ENCODE assay signal across 10 mouse cellular contexts in genomic region chr3:93442030-93442429, GRCm38 (mm10). TPM values are rescaled to one million over a fixed set of nuclear protein-coding genes. Genes with fewer than 3 reads are reported as not detected.
DNase-seq lines count a peak whose midpoint lies in the region; ATAC-seq and TF ChIP-seq lines count a peak whose summit lies in the region.
"Had no signal": no experiment of that assay in that cellular context is flagged by ENCODE, and none has a peak within 500 bp of the region (broad histone marks: within the 10 kb centered on the region; RNA-seq: fewer than 3 reads in every experiment).

TSS of gene Tchh (plus strand) at chr3:93442330.

- H3K9ac ChIP-seq in heart, embryonic 15.5 days, result no peak within 1 kb of the TSS
- H3K9ac ChIP-seq in ES-Bruce4 (ENCODE audit: low read depth, poor library complexity, severe bottlenecking), result peak within 1 kb of the TSS; percentile 23; the same call in 1 of the 2 replicates
- no peak within 1 kb of the TSS for H3K9ac ChIP-seq in hindbrain, embryonic 12.5 days
- H3K9ac ChIP-seq in midbrain, embryonic 11.5 days (ENCODE audit: low read length), result no peak within 1 kb of the TSS

- H3K36me3 ChIP-seq in heart, embryonic 15.5 days, result no peaks in the 10 kb centered on the region
- H3K36me3 ChIP-seq in heart, embryonic 10.5 days, result no peaks in the 10 kb centered on the region
- H3K36me3 ChIP-seq in ES-Bruce4 (ENCODE audit: control insufficient read depth, insufficient read depth, low read length, poor library complexity, severe bottlenecking), result no peaks in the 10 kb centered on the region
- no peaks in the 10 kb centered on the region for H3K36me3 ChIP-seq in hindbrain, embryonic 12.5 days
- no peaks in the 10 kb centered on the region for H3K36me3 ChIP-seq in midbrain, embryonic 11.5 days (ENCODE audit: control insufficient read depth, insufficient read depth, low read length)

- peak within 1 kb of the TSS; percentile 93; the same call in 1 of the 2 replicates for H3K4me2 ChIP-seq in heart, embryonic 15.5 days
- H3K4me2 ChIP-seq in hindbrain, embryonic 12.5 days (replicated peaks), result peak within 1 kb of the TSS; percentile 94
- peak within 1 kb of the TSS; percentile 82 for H3K4me2 ChIP-seq in midbrain, embryonic 11.5 days

- peak within 1 kb of the TSS; percentile 76 for H3K4me3 ChIP-seq in heart, embryonic 15.5 days
- no peak within 1 kb of the TSS for H3K4me3 ChIP-seq in heart, embryonic 10.5 days
- no peak within 1 kb of the TSS for H3K4me3 ChIP-seq in ES-Bruce4 (ENCODE audit: low read depth, low read length)
- 0 out of 2 replicates have a peak within 1 kb of the TSS, but pooled peaks have one; percentile 54 for H3K4me3 ChIP-seq in hindbrain, embryonic 12.5 days
- no peak within 1 kb of the TSS for H3K4me3 ChIP-seq in midbrain, embryonic 11.5 days (ENCODE audit: low read depth, low read length)

- peaks cover 52% of the 10 kb centered on the region for H3K27me3 ChIP-seq in heart, embryonic 15.5 days
- peaks cover 40% of the 10 kb centered on the region for H3K27me3 ChIP-seq in heart, embryonic 10.5 days (ENCODE audit: insufficient read depth, poor library complexity, severe bottlenecking)
- peaks cover 7% of the 10 kb centered on the region; the same call in 1 of the 2 replicates for H3K27me3 ChIP-seq in ES-Bruce4 (ENCODE audit: control insufficient read depth, insufficient read depth, low read length, poor library complexity, severe bottlenecking)
- H3K27me3 ChIP-seq in hindbrain, embryonic 12.5 days, result peaks cover 50% of the 10 kb centered on the region
- peaks cover 28% of the 10 kb centered on the region for H3K27me3 ChIP-seq in midbrain, embryonic 11.5 days (ENCODE audit: control insufficient read depth, insufficient read depth, low read length)

- H3K4me1 ChIP-seq in heart, embryonic 15.5 days (replicated peaks), result peaks cover 25% of the 10 kb centered on the region
- peaks cover 14% of the 10 kb centered on the region for H3K4me1 ChIP-seq in heart, embryonic 10.5 days
- no peaks in the 10 kb centered on the region for H3K4me1 ChIP-seq in ES-Bruce4 (ENCODE audit: control insufficient read depth, insufficient read depth, low read length)
- H3K4me1 ChIP-seq in hindbrain, embryonic 12.5 days, result peaks cover 18% of the 10 kb centered on the region
- H3K4me1 ChIP-seq in midbrain, embryonic 11.5 days (ENCODE audit: control insufficient read depth, insufficient read depth, low read length), result peaks cover 4% of the 10 kb centered on the region

- TF ChIP-seq POLR2A in ES-Bruce4 (IDR thresholded peaks at IDR 0.05; ENCODE audit: insufficient read depth, low read length), result no peak

- ATAC-seq in heart, embryonic 15.5 days (replicated peaks; ENCODE audit: insufficient number of reproducible peaks, insufficient read depth, low FRiP score, low read depth), result no peak
- no peak for ATAC-seq in hindbrain, embryonic 12.5 days (ENCODE audit: low FRiP score)
- ATAC-seq in midbrain, embryonic 11.5 days (ENCODE audit: low FRiP score), result no peak

- TF ChIP-seq EP300 in ES-Bruce4 (IDR thresholded peaks at IDR 0.05; ENCODE audit: insufficient read depth, low read depth, low read length), result no peak

- no peak within 1 kb of the TSS for H3K27ac ChIP-seq in heart, embryonic 15.5 days
- no peak within 1 kb of the TSS for H3K27ac ChIP-seq in heart, embryonic 10.5 days
- no peak within 1 kb of the TSS for H3K27ac ChIP-seq in ES-Bruce4 (ENCODE audit: insufficient read depth, low read length)
- no peak within 1 kb of the TSS for H3K27ac ChIP-seq in hindbrain, embryonic 12.5 days
- no peak within 1 kb of the TSS for H3K27ac ChIP-seq in midbrain, embryonic 11.5 days (ENCODE audit: low read depth, low read length)

- 81% methylated on average over 1 of the region's 1 CpGs for WGBS in heart, embryonic 15.5 days
- 80% methylated on average over 1 of the region's 1 CpGs for WGBS in heart, embryonic 10.5 days
- WGBS in hindbrain, embryonic 12.5 days, result 89% methylated on average over 1 of the region's 1 CpGs
- WGBS in midbrain, embryonic 11.5 days, result 87% methylated on average over 1 of the region's 1 CpGs

- H3K9me3 ChIP-seq in heart, embryonic 15.5 days (replicated peaks), result no peaks in the 10 kb centered on the region
- H3K9me3 ChIP-seq in heart, embryonic 10.5 days, result no peaks in the 10 kb centered on the region
- no peaks in the 10 kb centered on the region for H3K9me3 ChIP-seq in ES-Bruce4 (replicated peaks; ENCODE audit: control insufficient read depth, insufficient read depth, low read length, poor library complexity, severe bottlenecking)
- H3K9me3 ChIP-seq in hindbrain, embryonic 12.5 days (replicated peaks), result no peaks in the 10 kb centered on the region
- no peaks in the 10 kb centered on the region for H3K9me3 ChIP-seq in midbrain, embryonic 11.5 days (ENCODE audit: control insufficient read depth, low read length)

- DNase-seq in heart, embryonic 10.5 days (ENCODE audit: low spot score), result no peak
- no peak for DNase-seq in midbrain, embryonic 11.5 days (ENCODE audit: low spot score, missing footprints)
- DNase-seq in ovary, adult 18-20 months (ENCODE audit: low spot score), result no peak
- no peak for DNase-seq in gastrocnemius, postnatal 25 days
- no peak for DNase-seq in gastrocnemius, adult 8-10 months (ENCODE audit: low spot score in 2 of 2)
- DNase-seq: gastrocnemius, postnatal 14 days; kidney, adult 9 months had no signal

- no peak for TF ChIP-seq CTCF in ES-Bruce4 (IDR thresholded peaks at IDR 0.05; ENCODE audit: low read depth, low read length)

RNA-seq across cellular contexts. Expression of gene Tchh, which starts in this region (rescaled TPM):
- 0.53 and 0.67 TPM in 2 replicates for polyA plus RNA-seq in heart, embryonic 15.5 days (2015; fragmentation: Nextera tagmentation; extraction: Ambion mirVana)
- polyA plus RNA-seq in heart, embryonic 10.5 days (2016; fragmentation: Nextera tagmentation; extraction: Ambion mirVana), result 0.20 and 0.38 TPM in 2 replicates
- polyA plus RNA-seq in ES-Bruce4 (2011; ENCODE audit: insufficient read depth, insufficient read length, low read depth, missing spikeins), result 1.3 and 1.6 TPM in 2 replicates
- polyA plus RNA-seq in hindbrain, embryonic 12.5 days (2016; fragmentation: Nextera tagmentation; extraction: Ambion mirVana), result 1.7 and 1.8 TPM in 2 replicates
- 0.44 and 1.1 TPM in 2 replicates for polyA plus RNA-seq in midbrain, embryonic 11.5 days (2014; fragmentation: Nextera tagmentation; extraction: Ambion mirVana)
- under 1 TPM in 1 of 2 experiments, not detected in 1; 0.05 TPM for total RNA-seq in gastrocnemius, postnatal 25 days (2021)
- total RNA-seq in gastrocnemius, adult 8-10 months (2022), result under 1 TPM in 2 of 4 experiments, not detected in 2; 0.05 TPM

Comparison
In these comparisons a context has a peak if more than half of its experiments do, and no peak if none do; other contexts are left out.
1. H3K4me3 ChIP-seq: peak in heart, embryonic 15.5 days (single experiment) and hindbrain, embryonic 12.5 days (single experiment); none in heart, embryonic 10.5 days (single experiment), ES-Bruce4 (single experiment) and midbrain, embryonic 11.5 days (single experiment).
2. Peak in every context shown above with its lines, with median percentiles within 50 percentile points of each other: H3K4me2 ChIP-seq.